Mouse (Mus musculus) heart, postnatal 10 days (tissue): ENCODE measurements at regions not wholly inside any gene's neighbourhood (a gene's known extent, or its start where the extent isn't known, plus 50 kb on each side); places are given as distances from the start of the nearest gene placed in this dataset.

ENCODE experiments used
- DNase-seq, 2 experiments: peaks; one replicate each; pipeline ENCODE4 v3.0.0; 2021
- intact Hi-C: fragments of 180-260 bp; cut with DNase I; formaldehyde crosslinking; loops from one replicate; pipeline ENCODE4 v1.15.1; 2025

DNA sequence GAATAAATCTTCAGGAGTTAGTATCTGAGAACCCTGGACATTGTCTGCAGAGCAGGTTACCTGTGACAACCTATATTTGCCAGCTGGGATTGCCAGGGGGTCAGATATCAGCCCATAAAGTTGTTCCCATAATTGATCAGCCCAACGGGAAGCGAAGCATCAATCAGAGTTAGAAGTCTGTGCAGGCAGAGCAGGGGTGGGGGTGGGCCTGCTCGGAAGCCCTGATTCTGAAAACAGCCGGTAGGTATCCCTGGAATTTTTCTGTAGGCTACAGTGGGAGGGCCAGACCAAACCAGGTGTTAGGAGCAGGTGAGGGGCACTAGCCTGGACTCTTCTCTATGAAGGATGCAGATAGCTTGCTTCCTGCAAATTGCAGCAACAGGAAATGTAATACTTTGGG is 427.2 kb downstream of the Wdr11 start:
- intact Hi-C loops, result no loop called here
- DNase-seq, result no peak

DNA sequence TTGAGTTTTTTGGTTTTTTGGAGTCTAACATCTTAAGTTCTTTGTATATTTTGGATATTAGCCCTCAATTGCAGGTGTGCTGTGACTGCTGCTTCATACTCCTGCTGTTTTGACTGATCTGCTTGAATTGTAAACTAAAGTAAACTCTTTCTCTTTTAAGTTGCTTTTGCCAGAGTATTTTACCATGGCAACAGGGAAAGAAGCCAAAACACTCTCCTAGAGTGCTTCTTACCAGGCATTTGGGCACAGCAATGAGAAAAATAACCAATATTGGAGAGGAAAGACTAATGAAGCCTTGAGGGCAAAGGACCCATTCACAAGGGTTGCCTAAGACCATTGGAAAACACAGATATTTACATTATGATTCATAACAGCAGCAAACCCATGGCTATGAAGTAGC is 437.3 kb downstream of the Wdr11 start:
- intact Hi-C loops, result no loop called here
- DNase-seq, result no peak

DNA sequence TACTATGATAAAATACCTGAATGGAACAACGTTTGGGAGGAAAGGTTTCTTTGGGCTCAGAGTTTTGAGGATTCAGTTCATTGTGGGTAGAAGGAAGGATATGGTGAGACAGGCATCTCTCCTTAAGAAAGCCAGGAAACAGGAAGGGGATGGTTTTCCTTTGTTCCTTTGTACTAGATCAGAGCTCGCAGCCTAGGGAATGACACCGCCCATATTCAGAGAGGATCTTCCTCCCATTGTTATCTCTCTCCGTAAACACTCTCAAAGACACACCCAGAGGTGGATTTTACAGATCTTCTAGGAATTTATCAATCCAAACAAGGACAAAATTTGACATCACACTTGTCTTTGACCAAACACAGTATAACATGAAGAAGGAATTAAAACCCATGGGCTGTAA is 439.0 kb downstream of the Wdr11 start:
- intact Hi-C loops, result no loop called here
- DNase-seq, result no peak

DNA sequence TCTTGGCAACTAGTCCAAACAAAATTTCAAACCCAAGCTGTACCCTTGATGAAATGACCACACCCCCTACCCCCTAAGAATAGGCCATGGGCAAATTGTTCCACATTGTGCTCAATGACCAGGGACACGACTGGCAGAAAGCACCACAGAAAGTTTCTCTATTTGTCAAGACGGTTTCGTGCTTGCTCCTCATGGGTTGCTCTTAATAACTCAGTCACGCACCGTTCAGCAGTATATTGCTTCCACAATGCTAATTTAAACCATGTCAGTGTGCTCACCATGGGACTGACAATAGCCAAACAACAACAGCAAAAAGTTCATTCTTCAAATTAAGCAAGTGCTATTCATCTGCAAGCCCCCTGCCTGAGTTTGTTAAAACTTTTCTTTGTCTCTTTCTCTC is 444.6 kb downstream of the Wdr11 start:
- intact Hi-C loops, result no loop called here
- DNase-seq, result no peak

DNA sequence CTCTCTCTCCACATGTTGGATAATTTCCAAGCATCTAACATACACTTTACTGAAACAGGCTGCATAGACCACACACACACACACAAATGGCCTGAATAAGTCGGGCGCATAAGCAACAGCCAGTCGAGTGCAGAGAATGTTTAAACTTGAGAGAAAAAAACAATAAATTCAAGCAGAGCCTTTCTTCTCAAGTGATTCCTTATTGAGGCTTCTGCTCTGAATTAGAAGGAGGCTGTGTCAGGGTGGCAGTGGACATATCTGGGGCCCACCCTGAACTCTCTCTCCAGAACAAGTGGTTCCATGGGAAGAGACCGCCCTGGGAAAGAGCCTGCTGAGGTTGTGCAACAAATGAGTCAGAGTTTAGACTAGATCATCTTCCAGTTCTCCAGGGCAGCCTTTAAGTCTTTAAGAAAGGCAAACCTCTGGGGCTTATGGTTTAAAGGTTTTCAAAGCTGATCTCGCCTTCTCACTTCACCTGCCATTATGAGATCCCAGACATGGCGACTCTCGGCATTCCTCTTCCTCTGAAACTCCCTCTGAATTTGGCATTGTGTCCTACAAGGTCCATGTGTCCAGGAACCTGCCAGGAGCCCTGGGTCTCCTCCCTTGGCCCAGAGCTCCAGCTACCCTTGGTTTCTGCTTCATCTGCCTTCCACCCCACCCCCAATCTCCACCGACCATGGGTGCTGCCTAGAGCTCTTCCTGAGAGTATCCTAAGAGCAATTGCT is 445.3 kb downstream of the Wdr11 start:
- intact Hi-C loops, result no loop called here
- no peak for DNase-seq

DNA sequence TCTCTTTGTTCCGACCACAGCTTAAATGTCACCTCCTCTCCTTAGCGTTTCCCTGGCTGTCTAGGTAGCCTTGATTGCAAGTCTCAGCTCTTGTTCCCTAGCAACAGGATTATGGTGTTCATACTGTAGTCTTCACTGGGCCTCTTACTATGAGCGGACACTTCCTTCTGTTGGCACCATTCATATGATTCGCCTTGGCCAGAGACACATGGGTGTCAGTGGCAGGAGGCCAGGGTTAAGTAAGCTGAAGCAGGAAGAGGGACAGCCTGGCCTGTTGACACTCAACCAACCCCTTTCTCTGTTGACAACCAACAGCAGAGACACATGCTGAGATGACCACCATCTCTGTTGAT is 445.9 kb downstream of the Wdr11 start:
- DNase-seq, result no peak
- intact Hi-C loops, result no loop called here

DNA sequence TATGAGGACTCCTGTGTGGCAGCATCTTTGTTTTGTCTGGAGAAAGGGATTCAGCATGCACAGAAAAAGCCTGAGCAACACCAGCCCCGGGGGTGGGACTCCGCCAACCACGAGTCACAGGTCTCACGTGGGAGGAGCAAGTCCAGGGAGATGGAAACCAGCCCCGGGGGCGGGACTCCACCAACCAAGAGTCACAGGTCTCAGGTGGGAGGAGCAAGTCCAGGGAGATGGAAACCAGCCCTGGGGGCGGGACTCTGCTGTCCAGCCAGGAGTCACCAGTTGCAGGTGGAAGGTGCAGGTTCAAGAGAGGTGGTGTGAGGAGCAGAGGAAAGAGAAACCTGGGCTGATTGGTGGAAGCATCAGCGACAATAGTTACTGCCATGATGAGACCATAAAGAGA is 448.9 kb downstream of the Wdr11 start:
- DNase-seq, result no peak
- intact Hi-C loops, result no loop called here

DNA sequence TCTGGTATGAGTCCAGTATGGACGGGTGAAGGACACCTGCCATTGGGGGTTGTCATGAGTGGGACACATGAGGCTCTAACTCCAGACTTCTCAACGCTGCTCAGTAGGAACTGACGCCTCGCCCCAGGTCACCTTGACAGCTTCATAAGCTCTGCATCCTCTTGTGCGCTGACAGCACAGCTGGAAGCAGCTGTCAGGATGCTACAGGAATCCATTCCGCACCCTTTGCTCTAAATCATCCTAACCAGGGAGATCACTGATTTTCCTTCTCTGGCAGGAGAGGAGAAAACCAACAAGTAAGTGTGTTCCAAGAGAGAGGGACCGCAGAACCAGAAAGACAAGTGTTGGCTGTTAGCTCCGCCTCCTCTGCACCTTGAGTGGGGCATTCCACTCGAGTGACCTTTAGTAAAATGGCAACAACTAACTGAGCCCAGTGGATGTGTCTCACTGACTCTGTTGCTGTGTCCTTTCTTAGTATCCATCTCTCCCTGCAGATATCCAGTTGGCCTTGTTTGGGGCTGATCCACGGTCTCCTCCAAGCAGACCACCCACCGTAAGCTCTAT is 449.8 kb downstream of the Wdr11 start:
- intact Hi-C loops, result no loop called here
- no peak for DNase-seq

DNA sequence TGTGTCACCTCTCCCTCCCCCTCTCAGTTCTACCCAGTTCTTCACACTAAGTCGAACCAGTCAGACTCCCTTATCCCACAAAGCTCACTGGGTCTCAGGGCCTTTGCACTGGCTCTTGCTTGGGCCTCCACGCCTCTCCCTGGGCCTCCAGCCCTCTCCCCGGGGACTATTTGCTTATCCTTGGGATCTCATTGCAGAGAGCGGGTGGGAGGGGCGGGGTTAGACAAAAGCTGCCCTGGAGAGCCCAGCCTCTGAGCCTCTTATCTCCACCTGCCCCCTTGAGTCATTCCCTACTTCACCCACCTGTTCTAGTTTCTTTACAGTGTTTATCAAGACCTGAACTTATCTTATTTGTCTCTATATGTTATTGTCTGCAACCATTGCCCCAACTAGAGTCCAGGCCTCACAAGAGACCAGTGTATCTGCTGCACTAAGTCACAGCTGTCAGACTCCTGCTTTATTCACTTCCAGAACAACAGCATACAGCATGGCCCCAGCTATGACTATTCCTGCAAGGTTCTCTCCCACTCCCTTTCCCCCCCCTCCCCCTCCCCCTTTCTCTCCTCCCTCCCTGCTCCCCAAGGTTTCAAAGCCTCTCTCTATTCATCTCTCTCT is 450.7 kb downstream of the Wdr11 start:
- no peak for DNase-seq
- intact Hi-C loops, result no loop called here

DNA sequence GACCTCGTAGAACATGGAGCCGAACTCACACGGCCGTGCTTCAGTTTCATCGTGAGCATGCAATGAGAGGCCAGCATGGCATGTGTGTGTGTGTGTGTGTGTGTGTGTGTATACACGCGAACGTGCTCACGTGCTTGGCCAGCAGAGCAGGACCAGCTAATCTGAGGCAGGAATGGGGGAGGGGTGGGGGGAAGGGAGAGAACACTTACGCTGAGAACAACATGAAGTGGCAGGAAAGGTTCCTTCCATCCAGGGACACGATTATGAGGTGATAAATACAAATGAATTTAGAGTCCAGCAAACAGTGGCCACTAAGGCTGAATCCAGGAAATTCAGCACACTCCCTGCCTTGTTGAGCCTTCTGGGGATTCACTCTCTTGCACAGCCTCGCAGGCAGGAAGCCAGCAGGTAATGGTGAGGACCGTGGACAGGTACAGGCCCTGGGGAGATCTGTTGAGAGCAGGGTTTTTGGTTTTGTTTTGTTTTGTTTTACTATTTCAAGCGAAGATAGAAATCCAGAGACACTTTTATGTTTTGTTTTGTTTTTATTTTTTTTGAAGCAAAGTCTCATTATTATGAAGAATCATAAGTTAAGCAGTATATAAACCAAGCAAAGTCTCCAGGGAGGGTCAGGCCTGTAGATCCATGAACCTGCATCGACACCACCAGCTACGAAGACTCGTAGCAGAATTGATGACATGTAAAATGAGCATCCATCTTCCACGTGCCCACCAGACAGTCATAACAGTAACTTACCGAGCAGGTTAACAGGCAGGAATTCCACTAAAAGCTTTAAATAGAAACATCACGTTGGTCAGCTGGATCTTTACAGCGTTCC is 452.0 kb downstream of the Wdr11 start:
- DNase-seq, result peak in 1 of 2 experiments; percentile 19
- intact Hi-C loops, result no loop called here

DNA sequence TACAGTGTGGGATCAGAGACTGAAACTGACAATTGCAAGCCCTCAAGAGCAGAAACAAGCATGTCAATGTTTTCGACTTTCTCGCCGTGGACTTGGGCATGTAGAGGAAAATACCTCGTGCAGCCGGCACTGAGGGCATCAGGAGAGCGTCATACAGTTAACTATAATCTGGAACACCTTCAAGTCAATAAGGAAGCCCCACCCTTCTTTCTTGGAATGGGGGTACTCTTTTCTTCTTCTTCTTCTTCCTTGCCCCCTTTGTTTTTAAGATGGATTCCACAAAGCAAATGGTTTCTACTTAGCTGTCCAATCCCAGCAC is 452.5 kb downstream of the Wdr11 start:
- intact Hi-C loops, result no loop called here
- DNase-seq, result no peak

DNA sequence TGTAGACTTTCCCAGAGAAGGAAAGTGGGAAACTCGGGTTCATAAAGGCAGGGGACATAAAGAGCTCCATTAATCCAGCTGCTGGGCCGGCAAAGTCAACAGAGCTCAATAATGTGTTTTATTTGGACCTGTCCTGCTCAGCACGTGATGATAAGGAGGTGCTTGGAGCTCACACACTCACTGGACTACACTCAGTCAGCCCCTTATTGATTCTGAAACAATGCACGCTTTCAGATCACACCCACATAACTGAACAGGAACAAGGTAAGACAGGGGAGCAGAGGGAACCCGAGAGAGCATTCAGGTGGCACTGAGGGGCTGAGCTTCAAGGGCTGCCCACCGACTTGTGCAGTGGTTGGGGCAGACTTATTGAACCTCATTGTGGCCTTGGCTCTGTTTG is 452.9 kb downstream of the Wdr11 start:
- no peak for DNase-seq
- intact Hi-C loops, result no loop called here

DNA sequence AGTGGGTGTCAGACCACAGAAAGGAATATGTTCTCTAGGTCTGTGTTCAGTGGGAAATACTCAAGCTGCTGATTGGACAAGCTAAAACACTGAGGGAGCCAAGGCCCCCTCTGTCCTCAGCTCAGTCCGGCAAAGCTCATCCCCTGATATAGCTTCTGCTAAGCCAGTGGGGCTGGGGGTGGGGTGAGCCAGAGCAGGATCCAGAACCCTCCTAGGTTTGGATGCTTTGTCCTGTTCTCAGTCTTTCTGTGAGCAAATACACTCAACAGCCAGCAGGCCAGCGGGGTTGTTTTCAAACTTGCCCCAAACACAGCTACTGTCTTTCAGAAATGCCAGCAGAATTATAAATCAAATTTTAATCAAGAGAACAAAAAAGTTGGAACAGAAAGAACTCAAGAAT is 454.4 kb downstream of the Wdr11 start:
- intact Hi-C loops, result no loop called here
- DNase-seq, result no peak

DNA sequence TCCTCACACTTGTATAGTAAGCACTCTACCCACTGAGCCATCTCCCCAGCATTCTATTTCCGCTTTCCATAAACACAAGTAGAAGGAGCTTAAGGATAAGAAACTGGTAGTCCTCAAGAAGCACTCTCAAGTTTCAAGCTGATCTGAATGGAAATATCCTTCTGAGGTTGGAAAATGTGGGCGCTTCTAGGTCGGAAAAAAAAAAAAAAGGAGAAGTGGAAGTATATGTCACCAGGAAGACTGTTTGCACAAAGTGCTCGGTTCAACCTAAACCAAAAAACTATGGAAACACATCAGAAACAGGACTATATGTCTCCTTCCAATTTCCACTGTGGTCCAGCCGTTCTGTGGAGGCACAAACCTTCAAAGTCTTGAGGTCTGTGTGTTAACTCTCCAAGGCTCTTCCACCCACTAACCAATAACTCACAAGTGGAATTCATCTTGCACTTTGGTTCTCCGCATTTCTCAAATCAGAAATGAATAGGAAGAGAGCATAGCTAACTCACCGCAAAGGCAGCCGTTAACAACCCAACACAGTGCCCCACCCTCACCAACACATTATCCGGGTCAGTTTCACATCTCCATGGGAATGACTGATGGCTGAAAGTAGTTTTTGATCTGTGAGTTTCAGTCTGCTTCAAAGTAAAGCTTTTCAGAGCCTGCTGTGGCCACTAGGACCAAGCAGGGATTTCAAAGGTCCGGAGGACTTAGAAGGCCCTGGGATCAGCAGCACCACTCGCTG is 455.8 kb downstream of the Wdr11 start:
- DNase-seq, result no peak
- intact Hi-C loops, result no loop called here

DNA sequence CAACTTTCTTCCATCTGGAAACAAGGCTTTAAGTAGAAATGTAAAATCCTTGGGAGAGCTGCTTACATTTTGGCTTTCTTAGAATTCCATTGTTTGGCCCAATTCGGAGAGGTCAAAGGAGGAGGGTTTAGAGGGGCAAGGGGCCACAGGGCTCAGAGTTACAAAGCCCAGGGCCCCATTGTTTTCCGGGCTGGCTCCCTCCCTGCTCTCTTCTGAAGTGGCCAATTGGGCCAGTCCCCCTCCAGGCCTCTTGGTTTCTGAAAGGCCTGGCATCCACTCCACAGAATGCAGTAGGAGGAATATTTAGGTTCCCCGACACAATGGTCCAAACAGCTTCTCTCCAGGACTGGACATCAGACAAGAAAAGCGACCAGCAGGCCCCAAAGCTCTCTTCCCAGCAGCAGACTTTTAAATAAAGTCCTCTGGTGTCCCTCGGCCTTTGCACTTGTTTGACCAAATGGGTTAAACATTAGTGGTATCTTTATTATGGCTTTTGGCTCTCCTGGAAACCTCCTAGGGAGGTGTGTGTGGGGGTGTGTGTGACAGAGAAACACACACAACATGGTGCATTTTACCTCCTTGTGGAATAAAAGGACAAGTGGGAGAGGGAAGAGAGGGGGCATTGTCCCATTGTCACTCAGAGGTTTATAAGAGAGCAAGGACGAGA is 456.6 kb downstream of the Wdr11 start:
- no peak for DNase-seq
- intact Hi-C loops, result no loop called here

DNA sequence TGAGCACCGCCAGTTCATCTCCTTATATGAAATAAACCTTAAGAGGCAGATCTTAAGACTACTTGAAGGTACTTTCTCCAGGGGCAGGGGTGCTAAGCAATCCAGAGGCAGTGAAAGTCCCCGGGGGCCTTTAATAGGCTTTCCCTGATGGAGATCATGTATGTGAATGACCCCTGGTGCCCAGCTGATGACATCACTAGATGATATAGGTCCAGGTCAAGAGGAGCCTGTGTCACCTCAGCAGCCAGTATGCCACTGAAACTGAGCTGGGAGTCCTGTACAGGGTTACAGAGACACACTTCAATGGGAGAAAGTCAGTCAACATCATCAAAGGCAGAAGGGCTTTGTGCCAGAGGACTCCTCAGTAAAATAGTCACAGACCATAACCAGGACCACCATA is 457.8 kb downstream of the Wdr11 start:
- intact Hi-C loops, result no loop called here
- no peak for DNase-seq

DNA sequence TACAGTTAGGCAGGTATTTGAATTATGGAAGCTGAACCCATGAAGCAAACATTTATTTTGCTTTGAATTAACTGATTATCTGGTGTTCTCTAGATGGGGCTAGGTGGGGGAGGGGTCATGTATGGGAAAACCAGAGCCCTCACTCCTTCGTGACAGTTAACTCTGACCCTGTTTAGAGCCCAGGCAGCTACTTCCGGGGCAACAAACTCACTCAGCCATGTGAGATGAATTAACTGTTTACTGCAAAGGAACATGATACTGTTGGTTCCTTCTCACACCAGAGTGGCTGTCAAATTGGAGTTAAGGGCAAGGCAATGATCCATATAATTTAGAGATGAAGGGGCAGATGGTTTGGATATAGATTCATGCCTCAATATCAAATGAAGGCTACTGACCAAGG is 458.5 kb downstream of the Wdr11 start:
- no peak for DNase-seq
- intact Hi-C loops, result no loop called here

DNA sequence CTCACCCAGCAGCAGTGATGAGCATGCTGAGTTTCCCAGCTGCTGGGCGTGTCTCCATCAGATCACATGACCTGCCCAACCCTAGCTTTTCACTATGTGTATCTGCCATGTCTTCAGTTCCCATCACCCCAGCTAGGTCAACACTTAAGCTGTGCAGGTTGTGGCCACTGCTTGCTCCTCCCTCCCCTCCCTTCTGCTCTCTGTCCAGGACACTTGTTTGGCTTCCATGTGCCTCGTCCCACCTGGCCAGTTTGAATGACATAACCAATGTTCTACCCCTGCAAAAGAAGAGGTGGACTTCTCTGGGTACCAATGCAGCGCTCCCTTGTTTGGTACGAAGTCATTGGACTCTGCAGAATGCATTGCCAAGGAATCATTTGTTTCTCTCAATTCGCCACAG is 460.7 kb downstream of the Wdr11 start:
- intact Hi-C loops, result no loop called here
- no peak for DNase-seq

DNA sequence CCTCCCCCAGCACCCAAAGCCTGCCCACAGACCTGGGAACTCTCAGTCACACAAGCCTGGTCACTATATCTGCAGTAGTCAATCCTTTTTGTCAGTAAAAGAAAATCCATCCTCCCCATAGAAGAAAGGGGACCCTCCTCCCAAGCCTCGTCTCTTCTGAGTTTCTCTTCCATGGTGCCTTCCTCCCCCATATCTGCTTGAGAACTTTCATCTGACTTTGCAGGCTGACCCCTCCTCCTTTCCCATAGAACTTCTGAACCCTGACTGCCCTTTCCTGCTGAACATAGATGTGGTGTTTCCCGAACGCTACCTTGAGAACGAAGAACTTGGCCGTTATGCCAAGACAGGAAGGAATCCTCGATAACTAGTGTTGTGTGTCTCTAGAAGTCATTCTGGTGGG is 462.5 kb downstream of the Ate1 start:
- no peak for DNase-seq
- intact Hi-C loops, result no loop called here

DNA sequence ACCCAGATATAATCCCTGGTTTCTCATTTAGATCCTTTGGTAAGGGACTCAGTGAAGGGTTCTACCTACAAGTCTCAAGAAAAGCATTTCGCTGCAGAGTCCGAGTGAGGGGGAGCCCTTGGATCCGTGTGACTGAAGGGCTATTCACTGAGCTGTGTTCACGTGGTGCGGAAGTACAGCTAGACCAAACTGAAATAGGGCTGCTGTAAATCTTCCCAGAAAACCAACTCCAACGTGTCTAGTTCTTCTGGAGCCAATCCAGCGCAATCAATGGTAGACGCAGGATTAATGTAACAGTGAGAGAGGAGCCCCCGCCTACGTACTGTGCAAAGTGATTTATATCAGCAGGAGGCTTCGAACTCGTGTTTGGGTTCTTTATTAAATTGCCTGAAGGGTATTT is 461.9 kb downstream of the Ate1 start:
- DNase-seq, result no peak
- intact Hi-C loops, result no loop called here
